Mouse (Mus musculus) kidney, postnatal 10 days (tissue): ENCODE data around the gene Esr1.

Source experiments
- DNase-seq: peaks from one replicate; pipeline ENCODE4 v3.0.0; 2021; ENCODE audit warnings: mixed read lengths

The Esr1 gene

DNA sequence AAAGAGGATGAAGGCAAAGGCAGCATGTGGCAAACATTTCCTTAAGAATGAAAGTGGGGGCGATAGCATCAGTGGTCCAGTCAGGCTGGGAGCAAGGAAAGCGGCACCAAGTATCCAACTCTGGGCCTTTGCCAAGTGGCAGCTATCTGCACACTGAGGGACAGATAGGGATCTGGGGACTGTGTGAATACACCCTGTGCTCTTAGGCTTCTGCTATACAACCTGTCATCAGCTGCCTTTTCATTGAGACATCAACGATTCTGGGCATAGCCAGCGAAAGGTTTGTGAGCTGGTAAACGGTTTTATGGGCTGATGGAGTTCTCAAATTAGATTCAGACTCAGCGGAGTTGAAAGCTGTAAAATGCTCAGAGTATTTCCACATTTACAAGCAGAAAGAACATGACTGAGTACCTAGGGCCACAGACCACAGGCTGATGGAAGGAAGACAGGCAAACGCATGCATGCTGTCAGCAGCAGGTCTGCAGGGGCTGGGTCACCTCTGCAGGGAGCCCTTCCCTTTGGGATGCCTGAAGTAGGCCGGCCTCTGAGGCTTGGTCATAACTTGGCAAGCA, 397.5 kb downstream of the Esr1 start:
- DNase-seq = no peak

DNA sequence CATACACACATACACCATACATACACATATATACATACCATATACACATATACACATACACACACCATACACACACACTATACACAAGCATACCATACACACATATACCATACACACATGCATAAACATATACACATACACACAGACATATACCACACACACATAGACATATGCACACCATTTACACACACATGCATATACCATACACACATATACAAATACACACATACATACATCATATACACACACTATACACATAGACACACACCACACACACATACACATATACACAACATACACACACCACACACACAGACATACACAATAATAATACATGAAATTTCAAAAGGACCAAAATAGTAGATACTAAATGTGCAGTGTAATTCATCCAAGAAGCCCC, 400.6 kb downstream of the Esr1 start:
- no peak for DNase-seq

GRCm38 (mm10) chr10:5014976-5015375, 403.6 kb downstream of the Esr1 start:
- DNase-seq = no peak

GRCm38 (mm10) chr10:5017148-5017547, 405.8 kb downstream of the Esr1 start:
- DNase-seq = no peak

GRCm38 (mm10) chr10:5025906-5026305, 414.5 kb downstream of the Esr1 start:
- no peak for DNase-seq

GRCm38 (mm10) chr10:5027208-5027607, 415.8 kb downstream of the Esr1 start:
- no peak for DNase-seq

DNA sequence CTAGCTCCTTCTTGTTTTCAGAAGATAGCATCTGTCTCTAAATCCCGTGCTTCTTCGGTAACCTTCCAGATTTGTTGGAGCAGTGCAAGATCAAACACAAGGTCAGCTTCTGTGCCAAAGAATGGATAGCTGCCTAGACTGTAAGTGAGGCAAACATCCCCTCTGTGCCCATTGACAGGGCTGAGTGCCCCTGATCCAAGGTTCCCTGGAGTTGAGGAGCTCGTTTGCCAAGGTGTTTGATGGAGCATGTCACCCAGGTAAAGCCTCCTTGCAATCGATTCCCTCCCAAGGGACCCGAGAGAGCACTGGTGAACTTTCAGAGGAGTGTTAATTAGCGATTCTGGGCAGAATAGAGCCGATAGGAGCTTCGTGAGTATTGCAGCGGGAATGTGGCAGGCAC, 416.9 kb downstream of the Esr1 start:
- no peak for DNase-seq

- no peak for DNase-seq
Observed at GRCm38 (mm10) chr10:5029161-5029560, 417.8 kb downstream of the Esr1 start.

DNA sequence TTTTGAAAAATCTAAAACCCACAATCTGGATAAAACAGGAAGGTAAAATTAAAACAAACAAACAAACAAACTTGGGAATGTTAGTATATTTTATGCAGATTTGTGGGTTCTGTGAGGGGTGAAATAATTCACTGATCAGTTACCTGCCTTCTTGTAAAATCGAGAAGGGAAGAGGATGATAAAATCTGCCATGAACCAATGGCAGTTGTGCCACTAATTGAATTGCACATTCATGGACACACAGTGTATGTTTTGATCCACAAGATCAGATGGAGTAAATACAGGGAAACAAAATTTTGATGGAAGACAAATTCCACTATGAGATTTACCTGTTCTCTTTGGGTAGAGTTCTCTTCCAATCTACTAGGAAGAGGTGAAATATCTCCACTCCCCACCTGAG, 418.5 kb downstream of the Esr1 start:
- no peak for DNase-seq

DNA sequence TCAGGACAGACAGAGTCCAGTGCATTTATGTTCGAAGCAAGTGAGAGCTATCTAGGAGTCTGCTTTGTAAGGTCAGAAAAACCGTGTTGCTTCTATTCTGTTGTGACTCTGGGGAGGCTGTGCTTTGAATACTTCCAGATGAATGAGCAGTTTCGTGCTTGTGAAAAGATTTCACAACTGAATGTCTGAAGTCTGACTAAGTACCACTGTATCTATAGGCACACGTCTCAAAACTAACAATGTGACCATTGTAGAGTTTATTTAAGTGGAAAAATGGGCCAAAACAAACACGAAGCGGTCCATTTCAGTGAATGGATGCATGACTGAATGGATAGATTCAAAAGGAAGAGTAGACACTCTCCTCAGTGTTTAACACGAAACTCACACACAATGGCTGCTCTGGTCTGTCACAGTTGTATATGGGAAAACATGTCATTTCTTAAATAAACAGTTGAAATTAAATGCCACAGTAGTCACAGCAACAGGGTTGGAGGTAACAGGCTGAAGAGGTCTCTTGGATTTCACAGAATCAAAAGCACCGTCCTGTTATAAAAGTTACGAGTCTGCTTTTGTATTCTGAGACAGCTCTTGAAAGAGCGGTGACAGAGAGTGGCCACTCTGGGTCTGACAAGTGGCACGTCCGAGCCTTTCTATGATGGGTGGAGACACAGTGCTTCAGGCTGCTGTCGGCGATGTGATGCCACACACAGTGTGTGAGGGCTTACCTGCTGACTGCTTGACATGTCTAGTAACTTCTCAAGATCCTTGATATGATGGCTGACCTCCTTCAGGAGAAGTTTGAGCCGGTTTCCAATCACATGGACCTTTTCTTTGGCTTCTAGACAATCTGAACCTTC, 421.0 kb downstream of the Esr1 start:
- no peak for DNase-seq

- DNase-seq = no peak
Observed at GRCm38 (mm10) chr10:5041254-5041653, 429.9 kb downstream of the Esr1 start.

GRCm38 (mm10) chr10:5044481-5044880, 433.1 kb downstream of the Esr1 start:
- DNase-seq = no peak

DNA sequence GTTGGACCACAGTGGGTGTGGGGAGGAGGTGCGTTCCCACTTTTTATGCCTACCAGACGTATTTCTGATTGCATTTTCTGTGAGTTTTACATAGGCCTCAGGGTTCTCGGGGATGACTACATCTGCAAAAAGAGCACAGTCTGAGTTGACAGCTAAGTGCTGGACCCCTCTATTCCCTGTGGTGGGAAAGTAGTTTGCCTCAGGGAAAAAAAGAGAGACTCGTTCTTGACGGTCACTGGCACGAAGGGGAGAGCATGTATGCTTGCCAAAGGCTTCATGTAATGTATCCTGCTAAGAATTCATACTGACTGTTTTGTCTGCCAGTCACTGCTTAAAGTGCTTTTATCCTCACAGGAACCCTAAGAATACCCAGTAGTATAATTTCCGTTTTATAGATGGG, 433.8 kb downstream of the Esr1 start:
- DNase-seq = no peak

DNA sequence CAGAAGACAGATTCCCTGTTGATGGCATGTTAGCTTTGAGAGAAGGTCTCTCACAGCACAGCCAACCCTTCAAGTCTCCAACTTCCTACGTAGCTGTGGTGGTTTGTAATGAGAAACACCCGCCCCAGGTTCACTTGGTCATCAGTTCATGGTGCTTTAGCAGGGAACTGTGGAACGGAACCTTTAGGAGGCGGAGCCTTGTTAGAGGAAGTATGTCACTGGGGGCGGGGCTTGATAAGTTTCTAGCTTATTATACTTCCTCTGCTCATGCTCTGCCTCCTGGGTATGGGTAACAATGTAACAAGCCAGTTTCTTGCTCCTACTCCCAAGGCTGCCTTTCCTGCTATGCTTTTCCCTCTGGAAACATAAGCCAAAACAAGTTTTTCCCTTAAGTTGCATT, 434.3 kb downstream of the Esr1 start:
- DNase-seq = no peak
